Mouse (Mus musculus): ENCODE measurements around the gene Ech1.

DNA sequence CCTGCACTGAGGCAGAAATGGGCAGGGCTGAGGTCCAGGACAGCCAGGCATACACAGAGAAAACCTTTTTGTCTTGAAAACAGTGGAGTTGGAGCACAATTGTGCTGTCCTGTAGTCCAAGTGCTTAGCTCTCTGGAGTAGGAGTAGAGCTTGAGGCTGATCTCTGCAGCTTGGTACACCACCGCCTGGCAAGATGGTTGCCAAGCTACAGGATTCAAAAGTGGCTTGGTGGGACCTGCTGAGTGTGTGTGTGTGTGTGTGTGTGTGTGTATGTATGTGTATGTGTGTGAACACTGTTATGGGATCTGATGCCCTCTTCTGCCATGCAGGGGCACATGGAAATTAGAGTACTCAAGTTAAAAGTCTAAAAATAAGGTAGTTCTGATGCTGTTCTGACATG lies 2.5 kb upstream of the Ech1 start:
- peak; percentile 14 for TF ChIP-seq POLR2A (IDR thresholded peaks at IDR 0.05; ENCODE audit: insufficient read length, low read depth)
- TF ChIP-seq POLR2AphosphoS2 (IDR thresholded peaks at IDR 0.05; ENCODE audit: insufficient read length, low read depth): no peak
- TF ChIP-seq TCF12 (IDR thresholded peaks at IDR 0.05; ENCODE audit: insufficient read depth, poor library complexity, severe bottlenecking): no peak
- TF ChIP-seq MAX (IDR thresholded peaks at IDR 0.05; ENCODE audit: low read depth): no peak
- no peak for TF ChIP-seq E2F4 (IDR thresholded peaks at IDR 0.05; ENCODE audit: insufficient read depth)
- no peak for TF ChIP-seq MYOD1 (IDR thresholded peaks at IDR 0.05; ENCODE audit: control insufficient read depth in 1 of 3, insufficient read length in 2 of 3, low read depth in 2 of 3)

Measured in myocyte (in vitro differentiated cells).